Mouse (Mus musculus): ENCODE measurements around the gene Klf2.

GRCm38 (mm10) chr8:72322471-72322889, 3.6 kb downstream of the Klf2 start:
- TF ChIP-seq CTCF (IDR thresholded peaks at IDR 0.05; ENCODE audit: extremely low read depth, insufficient read depth, low read length) (no peak), POLR2A (IDR thresholded peaks at IDR 0.05; ENCODE audit: extremely low read depth, insufficient read depth, low read length) (no peak)
